Mouse (Mus musculus) cortical plate, adult 2 months (tissue): ENCODE measurements around the gene Vdr.

Experiments
- CTCF ChIP-seq: fragments of 200-500 bp; IDR thresholded peaks from 2 replicates; pipeline ENCODE4 v1.5.1; 2011; ENCODE audit warnings: mild to moderate bottlenecking, control low read depth, low read length; ENCODE audit not compliant: insufficient read depth; ENCODE audit errors: extremely low read depth
- POLR2A ChIP-seq: fragments of 200-500 bp; IDR thresholded peaks from 2 replicates; pipeline ENCODE4 v1.6.1; 2011; ENCODE audit warnings: mild to moderate bottlenecking, low read length, control low read depth; ENCODE audit not compliant: insufficient read depth; ENCODE audit errors: extremely low read depth

DNA sequence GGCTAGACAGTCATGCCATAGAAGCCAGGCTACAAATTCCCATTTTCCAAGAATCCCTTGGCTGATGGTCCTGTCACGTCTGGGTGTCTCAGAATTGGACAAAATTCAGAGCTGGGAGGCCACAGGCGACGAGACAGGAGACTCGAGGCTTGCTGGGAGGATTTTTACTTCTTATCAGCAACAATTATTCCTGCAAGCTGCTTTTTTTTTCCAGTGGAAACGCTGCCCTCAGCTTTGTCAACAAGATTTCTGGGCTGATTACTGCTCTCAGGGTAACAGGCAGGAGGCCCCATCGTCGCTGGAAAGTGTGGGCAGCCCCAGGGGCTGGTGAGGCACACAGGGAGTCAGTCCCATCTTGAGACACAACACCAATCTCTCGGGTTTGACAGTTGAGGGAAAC, 17.9 kb downstream of the Vdr start:
- TF ChIP-seq CTCF: no peak
- no peak for TF ChIP-seq POLR2A
